Mouse (Mus musculus) olfactory bulb, adult 2 months (tissue): ENCODE data around the gene Ino80b.

Experiments used
- CTCF ChIP-seq: fragments of 200-500 bp; IDR thresholded peaks from 2 replicates; pipeline ENCODE4 v1.5.1; 2012; ENCODE audit warnings: low read depth, mild to moderate bottlenecking, low read length, moderate library complexity; ENCODE audit not compliant: insufficient read depth
- POLR2A ChIP-seq: fragments of 200-500 bp; IDR thresholded peaks from 2 replicates; pipeline ENCODE4 v1.6.1; 2012; ENCODE audit warnings: mild to moderate bottlenecking, low read depth, low read length, moderate library complexity; ENCODE audit not compliant: insufficient read depth

DNA sequence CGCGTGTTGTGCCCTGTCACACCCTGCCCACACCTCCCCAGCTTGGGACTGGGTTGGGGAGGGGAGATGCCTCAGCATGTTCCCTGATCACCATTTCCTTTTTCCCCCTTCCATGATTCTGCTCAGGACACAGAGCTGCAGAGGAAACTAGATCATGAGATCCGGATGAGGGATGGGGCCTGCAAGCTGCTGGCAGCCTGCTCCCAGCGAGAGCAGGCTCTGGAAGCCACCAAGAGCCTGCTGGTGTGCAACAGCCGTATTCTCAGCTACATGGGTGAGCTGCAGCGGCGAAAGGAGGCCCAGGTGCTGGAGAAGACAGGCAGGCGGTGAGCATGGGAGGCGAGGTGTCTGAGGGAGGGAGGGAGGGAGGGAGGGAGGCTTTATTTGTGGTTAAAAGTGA, 20.6 kb upstream of the Ino80b start:
- TF ChIP-seq CTCF (no peak), POLR2A (no peak)
